Mouse (Mus musculus) embryonic facial prominence, embryonic 10.5 days (tissue): ENCODE measurements around the gene Ywhaq. TPM values are rescaled to one million over a fixed set of nuclear protein-coding genes. Genes with fewer than 3 reads are reported as not detected.

ENCODE experiments used
- DNase-seq: peaks from one replicate; pipeline ENCODE4 v3.0.0-alpha.2; 2017; ENCODE audit warnings: low spot score
- H3K27ac ChIP-seq: fragments of 300-500 bp; sonication (generic); replicated peaks from 2 replicates; pipeline ENCODE4 v1.5.1; 2016; ENCODE audit warnings: mild to moderate bottlenecking
- H3K27me3 ChIP-seq: fragments of 300-500 bp; sonication (generic); replicated peaks from 2 replicates; pipeline ENCODE4 v1.6.1; 2016; ENCODE audit warnings: low read depth, mild to moderate bottlenecking; ENCODE audit not compliant: poor library complexity, severe bottlenecking
- H3K36me3 ChIP-seq: fragments of 300-500 bp; sonication (generic); replicated peaks from 2 replicates; pipeline ENCODE4 v1.6.1; 2016; ENCODE audit warnings: mild to moderate bottlenecking, moderate library complexity
- H3K4me1 ChIP-seq: fragments of 300-500 bp; sonication (generic); 2 replicates; pipeline ENCODE4 v1.6.1; 2016
- H3K4me3 ChIP-seq: fragments of 300-500 bp; sonication (generic); 2 replicates; pipeline ENCODE4 v1.5.1; 2016; ENCODE audit warnings: mild to moderate bottlenecking, moderate library complexity
- H3K9me3 ChIP-seq: fragments of 300-500 bp; sonication (generic); 2 replicates; pipeline ENCODE4 v1.6.1; 2016; ENCODE audit warnings: mild to moderate bottlenecking
- WGBS: fragments of 180-500 bp; shearing (Covaris S2); methylation state at CpG from one replicate; pipeline ENCODE4 v1.1.7; 2016; 5-methylcytosine and 5-hydroxymethylcytosine counted together
- polyA plus RNA-seq: library from polyadenylated mRNA; unstranded; fragments of >200 nt; fragmentation: Nextera tagmentation; extraction: Ambion mirVana; gene quantifications from 2 replicates; pipeline ENCODE4 v1.2.1, GENCODE M21; 2016

Gene Ywhaq
- polyA plus RNA-seq, 1 experiment from 2014 or later = 1,000 TPM

GRCm38 (mm10) chr12:21431950-21432349 is 14.5 kb upstream of the Ywhaq start:
- no peaks in the 10 kb centered on the region for H3K9me3 ChIP-seq
- H3K4me1 ChIP-seq = peaks cover 10% of the 10 kb centered on the region
- DNase-seq = no peak
- H3K27ac ChIP-seq = no peak overlapping the region
- H3K27me3 ChIP-seq = no peaks in the 10 kb centered on the region
- no peaks in the 10 kb centered on the region for H3K36me3 ChIP-seq
- 64% methylated on average over 8 of the region's 8 CpGs for whole genome bisulfite sequencing
- H3K4me3 ChIP-seq = no peak overlapping the region

- Histone ChIP-seq H3K36me3 (no peaks in the 10 kb centered on the region), H3K27me3 (no peaks in the 10 kb centered on the region), H3K9me3 (no peaks in the 10 kb centered on the region), H3K4me3 (no peak overlapping the region), H3K27ac (no peak overlapping the region), H3K4me1 (peaks cover 20% of the 10 kb centered on the region)
- peak; percentile 39 for DNase-seq
- 56% methylated on average over 2 of the region's 2 CpGs for WGBS
Observed at GRCm38 (mm10) chr12:21431039-21431438, 13.6 kb upstream of the Ywhaq start.

- DNase-seq = no peak
- peaks cover 23% of the 10 kb centered on the region for H3K4me1 ChIP-seq
- no peaks in the 10 kb centered on the region for H3K9me3 ChIP-seq
- H3K27me3 ChIP-seq = no peaks in the 10 kb centered on the region
- 61% methylated on average over 4 of the region's 4 CpGs for WGBS
- H3K4me3 ChIP-seq = no peak overlapping the region
- H3K27ac ChIP-seq = no peak overlapping the region
- no peaks in the 10 kb centered on the region for H3K36me3 ChIP-seq
Observed at GRCm38 (mm10) chr12:21430140-21430539, 12.7 kb upstream of the Ywhaq start.

- 76% methylated on average over 1 of the region's 1 CpGs for WGBS
- DNase-seq = no peak
- Histone ChIP-seq H3K4me1 (peaks cover 27% of the 10 kb centered on the region), H3K27ac (no peak overlapping the region), H3K9me3 (no peaks in the 10 kb centered on the region), H3K36me3 (no peaks in the 10 kb centered on the region), H3K27me3 (no peaks in the 10 kb centered on the region), H3K4me3 (no peak overlapping the region)
Observed at GRCm38 (mm10) chr12:21429021-21429420, 11.6 kb upstream of the Ywhaq start.

GRCm38 (mm10) chr12:21426065-21426940 is 8.9 kb upstream of the Ywhaq start:
- H3K4me1 ChIP-seq = peaks cover 27% of the 10 kb centered on the region
- H3K27me3 ChIP-seq = no peaks in the 10 kb centered on the region
- no peaks in the 10 kb centered on the region for H3K9me3 ChIP-seq
- peak overlapping the region; percentile 75 for H3K27ac ChIP-seq
- WGBS = 16% methylated on average over 16 of the region's 16 CpGs
- DNase-seq = peak; percentile 63
- H3K4me3 ChIP-seq = peak overlapping the region; percentile 40
- no peaks in the 10 kb centered on the region for H3K36me3 ChIP-seq

DNA sequence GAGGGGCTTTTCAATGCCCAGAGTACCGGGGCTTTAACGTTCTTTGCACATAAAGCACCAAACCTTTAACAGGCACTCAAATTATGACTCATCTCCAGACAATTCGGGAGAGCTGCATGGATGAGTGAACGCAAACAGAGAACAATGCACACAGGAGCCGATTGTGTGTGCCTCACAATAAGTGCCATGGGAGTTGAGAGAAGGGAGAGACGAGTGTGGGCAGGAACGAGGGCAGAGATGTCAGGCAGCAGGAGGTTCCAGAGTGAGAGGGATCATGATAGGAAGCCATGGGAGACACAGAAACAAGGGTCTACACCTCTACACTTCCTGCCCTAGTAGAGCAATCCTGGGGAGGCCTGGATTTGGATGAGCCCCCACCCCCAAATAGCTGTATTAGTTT is 7.2 kb upstream of the Ywhaq start:
- Histone ChIP-seq H3K4me1 (peaks cover 21% of the 10 kb centered on the region), H3K9me3 (no peaks in the 10 kb centered on the region), H3K27ac (no peak overlapping the region), H3K4me3 (no peak overlapping the region), H3K36me3 (no peaks in the 10 kb centered on the region), H3K27me3 (no peaks in the 10 kb centered on the region)
- no peak for DNase-seq
- WGBS = 29% methylated on average over 7 of the region's 7 CpGs

DNA sequence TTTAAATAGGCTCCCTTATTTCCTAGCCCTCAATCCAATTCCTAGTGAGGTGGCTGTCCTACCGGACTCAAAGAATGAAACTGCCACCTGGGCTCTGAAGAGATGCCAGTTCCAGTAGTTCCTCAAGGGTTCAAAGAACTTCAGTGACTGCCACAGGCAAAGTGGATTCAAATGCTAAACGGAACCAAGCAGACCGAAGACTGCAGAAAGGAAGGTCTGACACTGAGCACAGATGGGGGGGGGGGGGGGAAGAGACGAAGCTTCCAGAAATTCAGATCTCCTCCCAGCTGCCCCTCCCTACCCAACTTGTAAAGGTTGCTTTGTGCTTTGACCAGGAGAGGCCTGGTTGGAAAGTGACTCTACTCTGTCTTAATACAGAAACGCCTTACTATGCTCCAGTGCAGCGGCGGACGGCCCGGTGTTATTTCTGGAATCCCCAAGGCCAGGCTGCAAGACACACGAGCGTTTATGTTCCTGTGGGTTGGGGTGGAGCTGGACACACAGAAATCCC is 1.2 kb upstream of the Ywhaq start:
- H3K4me1 ChIP-seq = peaks cover 20% of the 10 kb centered on the region
- H3K36me3 ChIP-seq = peaks cover 22% of the 10 kb centered on the region
- peak; percentile 18 for DNase-seq
- H3K4me3 ChIP-seq = peak overlapping the region; percentile 86
- no peaks in the 10 kb centered on the region for H3K27me3 ChIP-seq
- peaks cover 6% of the 10 kb centered on the region; the same call in 1 of the 2 replicates for H3K9me3 ChIP-seq
- 37% methylated on average over 11 of the region's 11 CpGs for WGBS
- H3K27ac ChIP-seq = peak overlapping the region; percentile 24; the same call in 1 of the 2 replicates

DNA sequence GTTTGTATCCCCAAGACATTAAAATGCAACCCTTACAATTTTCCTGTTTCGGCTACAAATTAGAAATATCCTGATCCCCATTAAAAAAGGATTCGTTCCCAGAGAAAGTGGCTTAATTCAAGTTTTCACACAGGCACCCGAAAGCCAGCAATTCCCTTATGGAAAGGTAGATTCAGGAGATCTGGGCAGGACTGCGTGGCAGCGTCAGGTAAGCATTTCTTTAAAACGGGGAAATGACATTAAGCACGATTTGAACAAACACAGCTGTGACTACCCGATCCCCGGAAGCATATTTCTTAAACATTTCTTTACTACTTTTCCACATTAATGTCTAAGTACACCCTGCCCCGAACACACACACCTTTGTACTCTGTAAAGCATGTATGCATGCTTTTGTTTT is 646 bp upstream of the Ywhaq start:
- WGBS = 8% methylated on average over 10 of the region's 10 CpGs
- H3K36me3 ChIP-seq = peaks cover 28% of the 10 kb centered on the region
- peaks cover 10% of the 10 kb centered on the region; the same call in 1 of the 2 replicates for H3K9me3 ChIP-seq
- H3K27me3 ChIP-seq = no peaks in the 10 kb centered on the region
- H3K4me3 ChIP-seq = peak overlapping the region; percentile 86
- DNase-seq = no peak
- H3K27ac ChIP-seq = peak overlapping the region; percentile 99
- peaks cover 20% of the 10 kb centered on the region for H3K4me1 ChIP-seq

- WGBS = 0% methylated on average over 15 of the region's 15 CpGs
- DNase-seq = peak; percentile 35
- H3K27me3 ChIP-seq = no peaks in the 10 kb centered on the region
- peaks cover 44% of the 10 kb centered on the region for H3K36me3 ChIP-seq
- H3K9me3 ChIP-seq = peaks cover 24% of the 10 kb centered on the region; the same call in 1 of the 2 replicates
- H3K4me3 ChIP-seq = peak overlapping the region; percentile 86
- H3K27ac ChIP-seq = peak overlapping the region; percentile 88
- peaks cover 20% of the 10 kb centered on the region for H3K4me1 ChIP-seq
Observed at GRCm38 (mm10) chr12:21416506-21416905, 931 bp downstream of the Ywhaq start.

GRCm38 (mm10) chr12:21410620-21411019 is 6.8 kb downstream of the Ywhaq start:
- Histone ChIP-seq H3K9me3 (peaks cover 47% of the 10 kb centered on the region), H3K36me3 (peaks cover 99% of the 10 kb centered on the region), H3K27me3 (no peaks in the 10 kb centered on the region), H3K4me1 (peaks cover 9% of the 10 kb centered on the region), H3K27ac (no peak overlapping the region), H3K4me3 (no peak overlapping the region)
- no peak for DNase-seq
- whole genome bisulfite sequencing = 90% methylated on average over 2 of the region's 2 CpGs

DNA sequence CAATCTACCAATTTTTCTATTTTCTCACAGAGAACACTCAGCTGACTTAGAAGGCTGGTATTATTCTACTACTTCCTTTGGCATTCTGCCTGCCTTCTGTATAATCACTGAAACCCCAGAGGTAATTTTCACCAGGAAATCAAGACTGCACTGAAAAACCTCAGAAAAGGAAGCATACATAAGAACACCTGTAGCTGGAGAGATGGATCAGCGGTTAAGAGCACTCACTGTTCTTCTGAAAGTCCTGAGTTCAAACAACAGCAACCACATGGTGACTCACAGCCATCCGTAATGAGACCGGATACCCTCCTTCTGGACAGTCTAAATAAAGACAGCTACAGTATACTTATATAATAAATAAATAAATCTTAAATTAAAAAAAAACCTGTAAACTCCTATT is 7.8 kb downstream of the Ywhaq start:
- WGBS = 96% methylated on average over 3 of the region's 3 CpGs
- DNase-seq = no peak
- no peak overlapping the region for H3K27ac ChIP-seq
- H3K36me3 ChIP-seq = peaks cover 99% of the 10 kb centered on the region
- H3K27me3 ChIP-seq = no peaks in the 10 kb centered on the region
- peaks cover under 1% of the 10 kb centered on the region; the same call in 1 of the 2 replicates for H3K4me1 ChIP-seq
- H3K4me3 ChIP-seq = no peak overlapping the region
- H3K9me3 ChIP-seq = peaks cover 47% of the 10 kb centered on the region

- Histone ChIP-seq H3K36me3 (peaks cover 99% of the 10 kb centered on the region), H3K27me3 (no peaks in the 10 kb centered on the region), H3K4me3 (no peak overlapping the region), H3K27ac (no peak overlapping the region), H3K9me3 (peaks cover 43% of the 10 kb centered on the region), H3K4me1 (no peaks in the 10 kb centered on the region)
- DNase-seq = no peak
- WGBS = 95% methylated on average over 2 of the region's 2 CpGs
Observed at GRCm38 (mm10) chr12:21408789-21409367, 8.6 kb downstream of the Ywhaq start.
